Mouse (Mus musculus): ENCODE measurements at regions not wholly inside any gene's neighbourhood (a gene's known extent, or its start where the extent isn't known, plus 50 kb on each side); places are given as distances from the start of the nearest gene placed in this dataset.

GRCm38 (mm10) chr6:50942696-50943095 lies 288.5 kb upstream of the Npvf start:
- TF ChIP-seq CTCF (IDR thresholded peaks at IDR 0.05; ENCODE audit: control insufficient read depth, insufficient read depth, insufficient replicate concordance, low read depth, low read length) (no peak), POLR2A (IDR thresholded peaks at IDR 0.05; ENCODE audit: control insufficient read depth, low read depth, low read length) (no peak)
